Mouse (Mus musculus): ENCODE results near the gene Plcb3. TPM values are rescaled to one million over a fixed set of nuclear protein-coding genes. Genes with fewer than 3 reads are reported as not detected.
A peak's percentile ranks its signal among the peaks of the same experiment; 100 is the strongest.

The Plcb3 gene
- total and polyA plus RNA-seq, 3 experiments, result 9.9 to 21.0 (median 14.1) TPM

DNA sequence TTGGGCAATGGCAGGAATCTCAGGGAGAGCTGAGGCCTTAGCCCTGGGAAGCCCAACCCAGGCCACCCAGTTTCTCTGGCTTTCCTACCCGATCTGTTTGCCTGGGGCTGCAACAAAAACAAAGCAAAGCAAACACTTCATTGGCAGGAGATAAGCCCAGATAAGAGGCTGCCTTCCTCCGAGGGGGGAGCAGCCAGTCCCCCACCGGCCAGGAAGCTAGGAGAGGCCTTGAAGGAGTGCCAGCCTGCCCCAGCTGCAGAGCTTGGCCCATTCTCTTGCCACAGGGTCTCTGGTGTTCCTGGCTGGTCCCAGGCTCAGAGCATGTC lies 23.6 kb downstream of the Plcb3 start:
- Histone ChIP-seq H3K9me3 (replicated peaks) (no peaks in the 10 kb centered on the region), H3K36me3 (replicated peaks) (peaks cover 75% of the 10 kb centered on the region), H3K4me1 (ENCODE audit: insufficient read depth, low read depth, low read length) (peaks cover 61% of the 10 kb centered on the region), H3K4me3 (ENCODE audit: low read depth, low read length) (peak overlapping the region; percentile 80; the same call in 1 of the 2 replicates), H3K27me3 (ENCODE audit: insufficient read depth, low read length) (no peaks in the 10 kb centered on the region)
- DNase-seq (ENCODE audit: low spot score) (peak; percentile 34), ATAC-seq (ENCODE audit: extremely low read depth, insufficient number of reproducible peaks, low FRiP score, poor library complexity, severe bottlenecking) (no peak)
- TF ChIP-seq GATA1 (IDR thresholded peaks at IDR 0.05; ENCODE audit: borderline replicate concordance, low read length) (no peak), GATA2 (IDR thresholded peaks at IDR 0.05; ENCODE audit: borderline replicate concordance, low read depth, low read length) (no peak), CTCF (IDR thresholded peaks at IDR 0.05; ENCODE audit: low read depth, low read length) (no peak), POLR2AphosphoS5 (IDR thresholded peaks at IDR 0.05; ENCODE audit: insufficient replicate concordance, low read depth, low read length) (no peak), TAL1 (conservative IDR thresholded peaks at IDR 0.05; ENCODE audit: low read depth, low read length) (no peak)

DNA sequence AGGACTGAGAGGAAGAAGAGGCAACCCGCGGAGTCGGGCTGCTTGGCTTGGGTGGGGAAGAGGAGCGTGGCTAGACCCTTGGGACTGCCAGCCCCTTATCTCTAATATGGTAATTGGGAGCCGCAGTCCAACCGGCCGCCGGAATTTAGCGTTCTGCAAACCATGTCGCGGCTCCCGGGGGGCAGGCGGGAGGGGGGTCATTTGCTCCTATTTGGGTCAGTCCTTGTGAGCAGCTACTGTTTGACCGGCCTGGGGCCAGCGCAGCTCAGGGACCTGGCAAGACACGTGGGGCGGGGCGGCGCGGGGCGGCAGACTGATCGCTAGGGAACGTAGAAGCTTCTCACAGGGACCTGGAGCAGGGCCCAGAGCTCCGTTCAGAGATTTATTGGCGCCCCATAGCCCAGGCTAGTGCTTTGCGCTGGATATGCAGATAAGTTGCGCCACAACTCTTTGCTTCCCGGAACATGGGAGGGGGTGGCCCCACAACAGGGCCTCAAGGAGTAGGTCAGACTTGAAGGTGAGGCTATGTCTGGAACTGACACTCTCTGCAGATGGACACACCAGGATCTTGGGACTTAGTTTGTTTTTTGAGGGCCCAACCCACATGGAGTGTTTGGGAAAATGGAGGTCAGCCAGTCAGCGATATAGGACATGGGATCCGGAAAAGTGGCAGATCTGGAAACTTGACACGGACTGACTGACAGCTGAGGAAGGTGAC lies 24.1 kb downstream of the Plcb3 start:
- Histone ChIP-seq H3K9me3 (replicated peaks) (no peaks in the 10 kb centered on the region), H3K4me1 (ENCODE audit: insufficient read depth, low read depth, low read length) (peaks cover 62% of the 10 kb centered on the region), H3K36me3 (replicated peaks) (peaks cover 72% of the 10 kb centered on the region), H3K4me3 (ENCODE audit: low read depth, low read length) (peak overlapping the region; percentile 80), H3K27me3 (ENCODE audit: insufficient read depth, low read length) (no peaks in the 10 kb centered on the region)
- DNase-seq (ENCODE audit: low spot score) (peak; percentile 50), ATAC-seq (ENCODE audit: extremely low read depth, insufficient number of reproducible peaks, low FRiP score, poor library complexity, severe bottlenecking) (no peak)
- no peak for TF ChIP-seq POLR2AphosphoS5 (IDR thresholded peaks at IDR 0.05; ENCODE audit: insufficient replicate concordance, low read depth, low read length)
- no peak for TF ChIP-seq GATA2 (IDR thresholded peaks at IDR 0.05; ENCODE audit: borderline replicate concordance, low read depth, low read length)
- no peak for TF ChIP-seq GATA1 (IDR thresholded peaks at IDR 0.05; ENCODE audit: borderline replicate concordance, low read length)
- TF ChIP-seq CTCF (IDR thresholded peaks at IDR 0.05; ENCODE audit: low read depth, low read length), result no peak
- TF ChIP-seq TAL1 (conservative IDR thresholded peaks at IDR 0.05; ENCODE audit: low read depth, low read length), result no peak

DNA sequence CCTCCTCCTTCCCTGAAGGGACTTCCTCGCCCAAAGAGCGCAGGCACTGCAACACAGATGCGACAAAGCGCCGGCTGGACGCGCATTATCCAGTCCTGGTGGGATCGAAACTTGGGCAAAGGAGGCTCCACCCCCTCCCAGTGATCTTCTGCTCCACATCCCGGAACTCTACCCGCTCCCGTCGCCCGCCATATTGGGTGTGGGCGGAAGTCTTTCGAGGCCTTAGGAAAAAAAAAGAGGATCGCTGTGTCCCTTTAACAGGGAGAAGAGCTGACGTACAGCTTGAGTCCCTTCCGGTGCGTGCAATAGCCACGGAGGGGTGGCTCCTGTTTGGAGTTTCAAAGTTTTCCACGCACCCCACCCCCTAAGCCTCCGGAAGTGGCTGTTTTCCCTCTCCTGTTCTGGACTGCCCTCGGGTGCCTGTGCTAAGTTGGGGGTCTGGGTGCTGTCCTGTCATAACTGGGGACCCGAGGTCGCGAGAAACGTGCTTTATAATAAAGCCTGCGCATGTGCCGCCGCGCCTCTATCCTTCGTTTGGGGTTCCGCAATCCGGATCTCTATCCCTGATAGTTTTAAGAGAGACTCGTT lies 24.8 kb downstream of the Plcb3 start:
- Histone ChIP-seq H3K4me3 (ENCODE audit: low read depth, low read length) (peak overlapping the region; percentile 80), H3K36me3 (replicated peaks) (peaks cover 72% of the 10 kb centered on the region), H3K27me3 (ENCODE audit: insufficient read depth, low read length) (no peaks in the 10 kb centered on the region), H3K9me3 (replicated peaks) (no peaks in the 10 kb centered on the region), H3K4me1 (ENCODE audit: insufficient read depth, low read depth, low read length) (peaks cover 62% of the 10 kb centered on the region)
- TF ChIP-seq TAL1 (conservative IDR thresholded peaks at IDR 0.05; ENCODE audit: low read depth, low read length), result no peak
- TF ChIP-seq GATA2 (IDR thresholded peaks at IDR 0.05; ENCODE audit: borderline replicate concordance, low read depth, low read length), result no peak
- no peak for TF ChIP-seq GATA1 (IDR thresholded peaks at IDR 0.05; ENCODE audit: borderline replicate concordance, low read length)
- TF ChIP-seq POLR2AphosphoS5 (IDR thresholded peaks at IDR 0.05; ENCODE audit: insufficient replicate concordance, low read depth, low read length), result no peak; the same call in 1 of the 2 replicates
- TF ChIP-seq CTCF (IDR thresholded peaks at IDR 0.05; ENCODE audit: low read depth, low read length), result no peak
- ATAC-seq (ENCODE audit: extremely low read depth, insufficient number of reproducible peaks, low FRiP score, poor library complexity, severe bottlenecking) (peak; percentile 71), DNase-seq (ENCODE audit: low spot score) (peak; percentile 85)

DNA sequence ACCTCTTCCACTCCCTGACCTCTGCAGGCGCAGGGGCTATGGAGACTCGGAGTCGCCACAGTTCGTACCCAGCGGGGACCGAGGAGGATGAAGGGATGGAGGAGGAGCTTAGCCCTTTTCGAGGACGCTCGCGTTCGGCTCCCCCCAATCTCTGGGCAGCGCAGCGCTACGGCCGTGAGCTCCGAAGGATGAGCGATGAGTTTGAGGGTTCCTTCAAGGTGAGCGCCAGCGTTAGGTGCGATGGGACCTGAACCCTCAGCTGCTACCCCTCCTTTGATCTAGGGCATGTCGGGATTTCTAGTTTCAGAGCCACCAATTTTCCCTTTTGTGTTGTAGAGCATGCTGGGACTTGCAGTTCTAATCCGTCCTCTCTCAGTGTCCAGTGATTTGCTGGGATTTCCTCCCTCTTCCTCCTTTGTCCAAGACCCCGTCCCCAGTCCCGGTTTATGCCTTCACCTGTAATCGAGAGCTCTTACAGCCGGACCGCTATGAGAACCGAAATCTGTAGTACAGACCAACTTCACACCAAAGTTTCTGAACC lies 25.6 kb downstream of the Plcb3 start:
- Histone ChIP-seq H3K4me3 (ENCODE audit: low read depth, low read length) (peak overlapping the region; percentile 80), H3K9me3 (replicated peaks) (no peaks in the 10 kb centered on the region), H3K4me1 (ENCODE audit: insufficient read depth, low read depth, low read length) (peaks cover 69% of the 10 kb centered on the region), H3K27me3 (ENCODE audit: insufficient read depth, low read length) (no peaks in the 10 kb centered on the region), H3K36me3 (replicated peaks) (peaks cover 72% of the 10 kb centered on the region)
- no peak for TF ChIP-seq CTCF (IDR thresholded peaks at IDR 0.05; ENCODE audit: low read depth, low read length)
- no peak for TF ChIP-seq TAL1 (conservative IDR thresholded peaks at IDR 0.05; ENCODE audit: low read depth, low read length)
- no peak for TF ChIP-seq GATA2 (IDR thresholded peaks at IDR 0.05; ENCODE audit: borderline replicate concordance, low read depth, low read length)
- TF ChIP-seq GATA1 (IDR thresholded peaks at IDR 0.05; ENCODE audit: borderline replicate concordance, low read length), result no peak
- no peak; the same call in 1 of the 2 replicates for TF ChIP-seq POLR2AphosphoS5 (IDR thresholded peaks at IDR 0.05; ENCODE audit: insufficient replicate concordance, low read depth, low read length)
- DNase-seq (ENCODE audit: low spot score) (peak; percentile 26), ATAC-seq (ENCODE audit: extremely low read depth, insufficient number of reproducible peaks, low FRiP score, poor library complexity, severe bottlenecking) (no peak)

DNA sequence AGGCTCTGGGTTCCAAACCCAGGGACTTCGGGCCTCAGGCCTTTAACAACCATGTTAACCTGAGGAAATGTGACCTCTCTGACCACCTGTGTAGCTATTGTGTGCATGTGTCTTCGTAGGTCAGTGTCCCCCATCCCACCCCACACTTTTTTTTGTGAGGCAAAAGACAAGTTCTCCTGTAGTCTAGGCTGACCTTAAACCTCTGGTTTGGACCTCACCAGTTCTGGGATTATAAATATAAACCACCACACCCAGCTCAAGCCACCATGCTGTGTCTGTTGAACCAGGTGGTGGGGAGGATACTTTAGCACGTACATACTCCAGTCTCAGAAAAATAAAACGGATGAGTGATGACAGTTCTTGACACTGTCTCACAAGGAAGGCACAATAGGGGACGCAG lies 26.3 kb downstream of the Plcb3 start:
- Histone ChIP-seq H3K4me3 (ENCODE audit: low read depth, low read length) (no peak overlapping the region; the same call in 1 of the 2 replicates), H3K27me3 (ENCODE audit: insufficient read depth, low read length) (no peaks in the 10 kb centered on the region), H3K4me1 (ENCODE audit: insufficient read depth, low read depth, low read length) (peaks cover 69% of the 10 kb centered on the region), H3K36me3 (replicated peaks) (peaks cover 72% of the 10 kb centered on the region), H3K9me3 (replicated peaks) (no peaks in the 10 kb centered on the region)
- no peak for ATAC-seq (ENCODE audit: extremely low read depth, insufficient number of reproducible peaks, low FRiP score, poor library complexity, severe bottlenecking)
- TF ChIP-seq POLR2AphosphoS5 (IDR thresholded peaks at IDR 0.05; ENCODE audit: insufficient replicate concordance, low read depth, low read length) (no peak), GATA1 (IDR thresholded peaks at IDR 0.05; ENCODE audit: borderline replicate concordance, low read length) (no peak), GATA2 (IDR thresholded peaks at IDR 0.05; ENCODE audit: borderline replicate concordance, low read depth, low read length) (no peak), CTCF (IDR thresholded peaks at IDR 0.05; ENCODE audit: low read depth, low read length) (no peak), TAL1 (conservative IDR thresholded peaks at IDR 0.05; ENCODE audit: low read depth, low read length) (no peak)
- DNase-seq (ENCODE audit: low spot score), result no peak

DNA sequence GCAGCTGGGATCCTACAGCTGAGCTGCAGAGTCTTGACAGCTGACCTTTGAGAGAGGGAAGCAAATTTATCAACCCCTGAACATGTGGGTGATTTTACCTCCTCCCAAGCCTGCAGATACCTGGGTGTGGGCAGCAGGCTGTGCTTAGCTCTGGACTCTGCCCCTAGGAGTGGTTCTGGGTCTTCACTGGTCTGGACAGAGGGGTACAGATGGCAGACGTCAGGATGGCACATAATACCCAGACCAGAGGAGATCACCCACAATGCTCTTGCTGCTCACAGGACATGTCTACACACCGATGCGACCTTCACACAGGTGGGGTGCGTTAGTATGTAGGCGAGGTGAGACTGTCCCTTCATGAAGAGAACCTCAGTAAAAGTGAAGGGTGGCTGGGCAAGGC lies 26.7 kb downstream of the Plcb3 start:
- TF ChIP-seq POLR2AphosphoS5 (IDR thresholded peaks at IDR 0.05; ENCODE audit: insufficient replicate concordance, low read depth, low read length) (no peak), GATA2 (IDR thresholded peaks at IDR 0.05; ENCODE audit: borderline replicate concordance, low read depth, low read length) (no peak), GATA1 (IDR thresholded peaks at IDR 0.05; ENCODE audit: borderline replicate concordance, low read length) (no peak), CTCF (IDR thresholded peaks at IDR 0.05; ENCODE audit: low read depth, low read length) (no peak), TAL1 (conservative IDR thresholded peaks at IDR 0.05; ENCODE audit: low read depth, low read length) (no peak)
- DNase-seq (ENCODE audit: low spot score), result no peak
- ATAC-seq (ENCODE audit: extremely low read depth, insufficient number of reproducible peaks, low FRiP score, poor library complexity, severe bottlenecking), result no peak
- Histone ChIP-seq H3K9me3 (replicated peaks) (no peaks in the 10 kb centered on the region), H3K36me3 (replicated peaks) (peaks cover 69% of the 10 kb centered on the region), H3K27me3 (ENCODE audit: insufficient read depth, low read length) (no peaks in the 10 kb centered on the region), H3K4me3 (ENCODE audit: low read depth, low read length) (no peak overlapping the region), H3K4me1 (ENCODE audit: insufficient read depth, low read depth, low read length) (peaks cover 69% of the 10 kb centered on the region)
